Mouse (Mus musculus) adrenal gland, postnatal 0 days (tissue): ENCODE data around the gene Cd209e. TPM values are rescaled to one million over a fixed set of nuclear protein-coding genes. Genes with fewer than 3 reads are reported as not detected.

Source experiments
- polyA plus RNA-seq: library from polyadenylated mRNA; unstranded; fragments of >200 nt; fragmentation: Nextera tagmentation; extraction: Ambion mirVana; gene quantifications from 2 replicates; pipeline ENCODE4 v1.2.1, GENCODE M21; 2015

The Cd209e gene
- not detected in 2 replicates for polyA plus RNA-seq

DNA sequence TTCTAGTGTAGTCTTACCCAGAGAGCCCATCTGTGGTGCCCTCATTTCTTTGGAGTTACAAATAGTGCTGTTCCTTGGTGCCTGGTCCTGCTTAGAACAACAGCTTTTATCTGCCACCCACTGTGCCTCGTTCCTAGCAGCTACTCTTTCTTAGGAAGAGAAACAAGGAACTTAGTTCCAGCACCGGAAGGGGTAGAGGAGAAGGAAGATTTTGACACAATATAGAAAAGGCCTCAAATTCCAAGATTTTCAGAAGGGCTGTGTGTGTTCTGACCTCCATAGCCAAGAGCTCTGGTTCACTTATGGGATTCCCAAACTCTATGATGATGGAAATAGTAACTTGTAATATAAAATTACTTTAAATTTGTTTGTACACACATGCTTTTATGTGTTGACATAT, at the start of gene Cd209e:
Gene Cd209e, minus strand, starts transcription at position 101 of the 400 bp plus-strand sequence.

DNA sequence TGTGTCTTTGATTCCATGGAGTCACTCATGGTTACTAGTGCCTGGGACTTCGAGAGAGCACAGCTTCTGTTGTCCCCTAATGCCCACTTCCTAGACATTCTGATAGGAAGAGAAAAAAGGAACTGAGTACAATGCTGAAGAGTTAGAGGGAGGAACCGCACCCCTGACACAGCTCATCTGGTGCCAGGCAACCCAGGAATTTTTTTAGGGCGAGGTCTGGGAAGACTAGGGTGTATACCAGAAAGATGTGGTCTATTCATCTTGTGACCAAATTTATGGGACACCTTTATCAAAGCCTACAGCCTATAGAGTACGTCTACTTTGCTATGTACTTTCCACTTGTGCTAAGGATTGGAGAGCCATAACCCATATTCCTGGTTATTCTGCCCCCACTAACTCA, 24.3 kb upstream of the Cd209e start, which contains the start of gene Cd209d:
Gene Cd209d, minus strand, starts transcription at position 101 of the 400 bp plus-strand sequence.

Other genes with a start within 250 kb of the Cd209e start
- 26.3 and 31.5 TPM in 2 replicates for gene Xab2, start 233.0 kb downstream of the Cd209e start, polyA plus RNA-seq
- 267 and 643 TPM in 2 replicates for gene Pet100, start 232.8 kb downstream of the Cd209e start, polyA plus RNA-seq
- gene Pcp2, start 228.8 kb downstream of the Cd209e start, polyA plus RNA-seq: 0.17 TPM in 1 of 2 replicates, not detected in the other
- gene Stxbp2, start 223.4 kb downstream of the Cd209e start, polyA plus RNA-seq: 40.3 and 82.1 TPM in 2 replicates
- gene Retn, start 198.5 kb downstream of the Cd209e start, polyA plus RNA-seq: 1.4 TPM in 1 of 2 replicates, not detected in the other
- 0.98 and 1.4 TPM in 2 replicates for gene Mcemp1, start 188.6 kb downstream of the Cd209e start, polyA plus RNA-seq
- gene Fcor, start 181.9 kb downstream of the Cd209e start, polyA plus RNA-seq: 6.3 and 6.8 TPM in 2 replicates
- 26.5 and 28.8 TPM in 2 replicates for gene Trappc5, start 178.0 kb downstream of the Cd209e start, polyA plus RNA-seq
- 0.19 TPM in 1 of 2 replicates, not detected in the other for gene Fcer2a, start 160.1 kb downstream of the Cd209e start, polyA plus RNA-seq
- 0.39 and 0.68 TPM in 2 replicates for gene Clec4g, start 133.7 kb downstream of the Cd209e start, polyA plus RNA-seq
- gene Cd209a, start 105.3 kb downstream of the Cd209e start, polyA plus RNA-seq: 0.24 and 0.41 TPM in 2 replicates
- not detected in 2 replicates for gene Cd209d, start 24.2 kb upstream of the Cd209e start, polyA plus RNA-seq
- not detected in 2 replicates for gene Cd209b, start 72.5 kb upstream of the Cd209e start, polyA plus RNA-seq
- gene Cd209c, start 100.4 kb upstream of the Cd209e start, polyA plus RNA-seq: 0.14 and 0.22 TPM in 2 replicates